Mouse (Mus musculus) 416B (cell line): Measurements from ENCODE around the gene Zfp787.

Experiments
- DNase-seq: peaks from one replicate; pipeline ENCODE4 v3.0.0; 2011; ENCODE audit warnings: low read depth

Gene Zfp787

GRCm38 (mm10) chr7:6155901-6156411 is at the start of gene Zfp787:
Zfp787 (minus strand) TSS chr7:6155997.
- peak; percentile 97 for DNase-seq

- no peak for DNase-seq
These were observed 48.4 kb upstream of the Zfp787 start for GRCm38 (mm10) chr7:6204200-6204599.

GRCm38 (mm10) chr7:6196790-6197189 is 41.0 kb upstream of the Zfp787 start, which contains the start of gene Galp:
Galp (plus strand) TSS chr7:6197090.
- no peak for DNase-seq

- peak; percentile 37 for DNase-seq
These were observed 40.0 kb upstream of the Zfp787 start for GRCm38 (mm10) chr7:6195777-6196176.

GRCm38 (mm10) chr7:6194129-6194528 is 38.3 kb upstream of the Zfp787 start:
- DNase-seq: peak; percentile 63

- peak; percentile 81 for DNase-seq
These were observed 35.6 kb upstream of the Zfp787 start for GRCm38 (mm10) chr7:6191376-6191775.

- DNase-seq: no peak
These were observed 33.7 kb upstream of the Zfp787 start for GRCm38 (mm10) chr7:6189542-6189941.

- DNase-seq: no peak
These were observed 31.0 kb upstream of the Zfp787 start for GRCm38 (mm10) chr7:6186756-6187155.

GRCm38 (mm10) chr7:6186176-6186575 is 30.4 kb upstream of the Zfp787 start:
- DNase-seq: no peak

GRCm38 (mm10) chr7:6185391-6185790 is 29.6 kb upstream of the Zfp787 start:
- DNase-seq: no peak

GRCm38 (mm10) chr7:6184521-6184920 is 28.7 kb upstream of the Zfp787 start:
- no peak for DNase-seq

- DNase-seq: no peak
These were observed 28.0 kb upstream of the Zfp787 start for GRCm38 (mm10) chr7:6183802-6184201.

GRCm38 (mm10) chr7:6182882-6183281 is 27.1 kb upstream of the Zfp787 start:
- no peak for DNase-seq

- no peak for DNase-seq
These were observed 23.2 kb upstream of the Zfp787 start for GRCm38 (mm10) chr7:6179013-6179412.

GRCm38 (mm10) chr7:6174365-6174987 is 18.7 kb upstream of the Zfp787 start:
- peak; percentile 58 for DNase-seq

GRCm38 (mm10) chr7:6173872-6174271 is 18.1 kb upstream of the Zfp787 start:
- DNase-seq: no peak

- DNase-seq: peak; percentile 61
These were observed 17.0 kb upstream of the Zfp787 start for GRCm38 (mm10) chr7:6172674-6173244.

- peak; percentile 99 for DNase-seq
These were observed 16.3 kb upstream of the Zfp787 start, which contains the start of gene Zfp444 for GRCm38 (mm10) chr7:6172006-6172649. Zfp444 (plus strand) TSS chr7:6172226.

- peak; percentile 89 for DNase-seq
These were observed 15.7 kb upstream of the Zfp787 start for GRCm38 (mm10) chr7:6171444-6172005.

GRCm38 (mm10) chr7:6170871-6171270 is 15.1 kb upstream of the Zfp787 start:
- DNase-seq: peak; percentile 65

- peak; percentile 73 for DNase-seq
These were observed 14.6 kb upstream of the Zfp787 start for GRCm38 (mm10) chr7:6170391-6170790.

GRCm38 (mm10) chr7:6169403-6169802 is 13.6 kb upstream of the Zfp787 start:
- no peak for DNase-seq

GRCm38 (mm10) chr7:6164671-6165070 is 8.9 kb upstream of the Zfp787 start:
- DNase-seq: no peak
